Mouse (Mus musculus) subcutaneous adipose tissue, adult 2 months (tissue): ENCODE data around the gene Nek11. TPM values are rescaled to one million over a fixed set of nuclear protein-coding genes. Genes with fewer than 3 reads are reported as not detected.

Experiments used
- polyA plus RNA-seq: library from polyadenylated mRNA; depleted of rRNA; stranded (reverse); fragments of >200 nt; gene quantifications from 2 replicates; pipeline ENCODE4 v1.2.3, GENCODE M21; 2012; ENCODE audit warnings: low replicate concordance; rRNA removed

Nek11 gene
- 0.06 TPM in 1 of 2 replicates, not detected in the other for polyA plus RNA-seq

DNA sequence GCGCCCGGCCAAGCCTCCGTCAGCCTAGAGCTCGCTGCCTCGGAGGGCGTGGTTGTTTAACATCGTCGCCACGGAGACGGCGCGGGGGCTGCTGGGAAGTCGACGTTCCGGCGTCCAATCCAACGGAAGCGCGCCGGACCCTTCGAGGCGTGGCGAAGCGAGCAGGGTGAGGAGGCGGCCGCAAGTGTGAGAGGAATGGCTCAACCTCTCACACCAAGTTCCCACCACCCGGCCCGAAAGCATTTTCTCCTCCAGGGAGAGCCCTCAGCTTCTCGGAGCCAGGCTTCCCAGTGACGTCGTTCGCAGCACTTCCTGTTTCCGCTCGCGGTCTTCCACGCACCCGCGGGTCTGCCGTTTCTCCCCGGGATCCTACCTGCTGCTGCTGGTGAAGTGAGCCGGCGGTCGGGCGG is at the start of gene Nek11, which contains the start of gene Aste1:
TSS of gene Nek11 (minus strand) at position 307 of the 410 bp plus-strand sequence.
TSS of gene Aste1 (plus strand) at position 175 of the 410 bp plus-strand sequence.

DNA sequence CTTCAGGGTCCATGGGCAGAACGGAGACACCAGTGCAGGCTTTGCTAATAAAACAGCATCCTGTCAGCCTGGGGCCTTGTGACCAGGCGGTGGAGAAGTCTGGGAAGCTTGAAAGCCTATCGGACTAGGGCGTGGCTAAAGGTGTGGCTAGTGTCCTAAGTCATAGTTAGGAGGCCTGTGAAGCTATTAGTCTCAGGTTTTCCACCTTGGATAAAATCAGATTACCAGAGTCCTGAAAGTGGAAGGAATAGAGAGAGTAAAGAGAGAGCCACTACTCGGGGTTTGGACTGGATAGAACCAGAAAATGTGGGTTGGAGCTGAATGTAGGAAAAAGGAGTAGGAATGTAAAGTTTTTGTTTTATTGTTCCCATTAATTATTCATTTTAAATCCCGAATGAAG is 250.3 kb downstream of the Nek11 start, which contains the start of gene 1700080E11Rik:
TSS of gene 1700080E11Rik (minus strand) at position 101 of the 400 bp plus-strand sequence.

GRCm38 (mm10) chr9:105131253-105132001 is 263.9 kb downstream of the Nek11 start, which contains the start of gene Nudt16:
Gene Nudt16 (minus strand): TSS chr9:105131824.

Other genes starting within 250 kb of the Nek11 start
- gene Aste1, start 132 bp downstream of the Nek11 start, polyA plus RNA-seq, result 6.6 and 7.7 TPM in 2 replicates
- gene Atp2c1, start 131.8 kb upstream of the Nek11 start, polyA plus RNA-seq, result 34.2 and 70.1 TPM in 2 replicates
- 18.7 and 30.6 TPM in 2 replicates for gene Pik3r4, start 247.5 kb upstream of the Nek11 start, polyA plus RNA-seq